Mouse (Mus musculus) liver (tissue): ENCODE results near the gene Gm10401.
A peak's percentile ranks its signal among the peaks of the same experiment; 100 is the strongest.
"Not testable (repeated sequence)": the region's sequence is repeated elsewhere in the genome, so short reads cannot be mapped to it uniquely, and the experiment has no call there.

Source experiments
- DNase-seq: peaks from one replicate; pipeline ENCODE4 v3.0.0-alpha.2; 2020; ENCODE audit warnings: mixed read lengths

Gm10401 gene

DNA sequence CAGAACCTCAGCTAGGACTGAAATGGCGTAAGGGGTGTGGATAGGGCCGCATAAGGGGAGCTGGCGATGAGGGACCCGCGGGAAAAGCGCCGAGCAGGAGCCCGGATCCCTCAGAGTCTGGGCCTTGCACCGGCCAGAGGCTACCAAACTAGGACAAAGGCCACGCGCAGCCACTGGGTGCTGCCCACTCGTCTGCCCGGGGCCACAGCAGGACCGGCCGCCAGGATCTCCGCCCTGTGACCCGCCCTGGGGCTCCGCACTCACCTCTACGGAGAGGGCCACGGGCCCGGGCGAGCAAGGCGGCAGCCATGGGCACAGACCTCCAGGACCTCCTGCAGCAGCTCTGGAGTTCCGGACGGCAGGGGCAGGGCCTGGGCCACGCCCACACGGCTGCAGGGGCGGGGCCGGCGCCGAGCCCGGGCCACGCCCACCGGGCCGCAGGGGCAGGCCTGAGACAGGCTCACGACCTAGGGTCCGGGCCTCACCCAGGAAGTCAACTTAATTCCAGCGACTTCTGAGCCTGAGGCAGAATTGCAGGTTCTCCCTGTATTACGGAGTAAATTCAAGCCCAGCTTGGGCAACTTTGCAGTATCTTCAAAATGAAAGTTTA is 21.0 kb upstream of the Gm10401 start, which contains the start of gene Acads:
Gene Acads (minus strand): TSS at position 386 of the 610 bp plus-strand sequence.
- DNase-seq: peak; percentile 88

DNA sequence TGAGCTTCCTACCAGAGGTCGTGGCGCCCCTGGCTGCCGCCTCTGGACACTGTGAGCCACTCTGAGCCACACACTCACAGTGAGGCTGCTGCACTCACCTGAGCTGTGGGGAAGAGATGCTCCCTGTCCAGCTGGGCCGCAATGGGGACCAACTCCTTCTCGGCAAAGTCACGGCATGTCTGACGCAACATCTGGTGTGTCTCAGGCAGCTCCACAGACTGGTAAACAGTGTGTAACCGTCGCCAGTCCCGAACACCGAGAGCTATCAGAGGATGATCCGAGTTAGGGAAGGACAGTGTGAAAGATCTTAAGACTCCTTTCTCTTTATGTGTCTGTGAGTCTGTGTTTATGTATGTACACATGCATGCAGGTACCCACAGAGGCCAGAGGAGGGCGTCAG is 19.4 kb upstream of the Gm10401 start:
- no peak for DNase-seq

DNA sequence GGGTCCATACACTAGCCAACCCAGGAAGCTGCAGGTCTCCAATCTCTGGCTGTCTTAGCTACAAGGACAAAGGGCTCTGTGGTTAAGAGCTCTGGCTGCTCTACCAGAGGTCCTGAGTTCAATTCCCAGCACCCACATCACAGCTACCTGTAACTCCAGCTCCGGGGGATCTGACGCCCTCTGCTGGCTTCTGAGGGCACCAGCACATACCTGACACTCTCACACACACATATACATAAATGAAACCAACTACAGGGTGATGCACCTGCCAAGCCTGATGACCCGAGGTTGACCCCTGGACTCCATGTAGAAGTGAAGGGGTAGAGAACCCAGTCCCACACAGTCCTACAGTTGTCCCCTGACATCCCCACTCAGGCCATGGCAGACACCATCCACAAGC is 18.3 kb upstream of the Gm10401 start:
- no peak for DNase-seq

DNA sequence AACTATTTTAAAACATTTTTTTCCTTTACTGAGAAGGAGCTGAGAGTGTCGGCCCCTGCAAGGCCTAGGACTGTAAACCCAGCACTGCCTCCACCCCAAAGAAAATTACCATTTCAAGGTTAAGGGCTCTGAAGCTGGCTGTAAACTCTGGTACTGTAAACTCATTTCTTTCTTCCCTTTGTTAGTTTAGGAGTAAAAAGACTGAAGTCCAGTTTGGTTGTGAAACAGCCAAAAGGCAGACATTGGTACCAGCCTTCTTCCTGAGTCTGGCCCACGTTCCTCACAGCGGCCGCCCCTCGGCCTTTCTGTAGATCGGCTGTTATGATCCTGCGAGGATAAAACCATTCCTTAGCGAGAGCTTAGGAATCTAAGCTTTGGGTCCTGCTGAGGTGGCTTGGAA is 16.4 kb upstream of the Gm10401 start:
- no peak for DNase-seq

DNA sequence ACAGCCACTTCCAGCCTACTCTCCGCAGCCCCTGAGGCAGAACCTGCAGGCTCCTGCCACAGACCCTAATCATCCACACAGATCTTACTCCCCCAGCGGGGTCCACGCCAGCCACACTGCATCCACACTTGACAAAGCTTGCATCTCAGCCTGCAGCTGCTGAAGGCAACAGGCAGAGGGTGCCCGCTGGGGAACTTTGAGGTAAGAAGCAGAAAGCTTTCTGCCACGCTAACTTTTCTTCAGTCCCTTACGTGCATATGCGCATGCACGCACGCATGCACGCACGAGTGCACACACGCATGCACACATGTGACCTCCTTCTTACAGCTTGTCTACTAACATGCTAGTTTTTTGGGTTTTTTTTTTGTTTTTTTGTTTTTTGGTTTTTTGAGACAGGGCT is 15.1 kb upstream of the Gm10401 start:
- DNase-seq: no peak

DNA sequence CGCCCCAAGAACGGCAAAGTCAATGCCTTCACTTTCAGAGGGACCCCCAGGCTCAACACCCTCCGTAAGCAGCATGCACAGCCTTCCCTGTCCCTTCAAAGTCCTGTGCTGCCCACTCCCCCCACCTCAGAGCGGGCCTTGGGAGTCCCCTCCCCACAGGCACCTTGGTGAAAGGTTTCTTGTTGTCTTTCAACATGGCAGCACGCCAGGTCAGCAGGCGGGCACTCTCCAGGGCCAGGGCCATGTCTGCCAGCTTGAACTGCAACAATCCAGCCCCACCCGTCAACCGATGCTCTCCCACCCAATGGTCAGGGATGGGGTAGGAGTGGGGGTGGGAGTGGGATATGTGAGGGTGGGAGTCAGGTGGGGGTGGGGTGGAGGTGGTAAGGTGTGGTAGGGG is 13.1 kb upstream of the Gm10401 start:
- DNase-seq: no peak

DNA sequence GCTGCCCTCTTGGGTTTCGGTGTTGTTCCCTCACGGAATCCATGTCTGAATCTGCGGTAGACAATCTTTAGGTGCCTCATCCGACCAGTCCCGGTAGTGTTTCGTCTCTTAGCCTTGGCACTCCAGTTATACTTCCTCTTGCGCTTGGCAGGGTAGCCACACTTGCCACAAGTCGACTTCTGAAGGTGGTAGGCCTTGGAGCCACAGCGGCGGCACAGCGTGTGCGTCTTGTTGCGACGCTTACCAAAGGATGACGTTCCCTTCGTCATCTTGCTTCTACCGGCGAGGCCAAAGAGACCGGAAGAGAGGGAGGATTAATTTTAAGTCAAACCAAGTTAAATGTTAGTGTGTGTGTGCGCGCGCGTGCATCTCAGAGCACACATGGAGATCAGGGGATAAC is 5.2 kb upstream of the Gm10401 start:
- not testable (repeated sequence) for DNase-seq

DNA sequence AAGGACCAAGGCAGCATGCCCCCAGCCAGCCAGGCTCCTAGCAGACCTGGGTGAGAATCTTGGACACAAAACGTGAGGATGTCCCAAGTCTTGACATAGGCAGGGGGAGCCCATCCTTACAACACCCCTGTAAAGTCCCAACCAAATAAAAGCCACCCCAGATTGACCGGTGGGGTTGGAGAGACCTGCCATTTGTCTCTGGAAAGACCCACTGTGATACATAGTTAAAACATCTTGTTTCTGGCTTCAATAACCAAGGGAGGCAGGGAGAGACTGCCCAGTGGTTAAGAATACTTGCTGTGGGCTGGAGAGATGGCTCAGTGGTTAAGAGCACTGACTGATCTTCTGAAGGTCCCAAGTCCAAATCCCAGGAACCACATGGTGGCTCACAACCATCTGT is 4.1 kb upstream of the Gm10401 start:
- DNase-seq: no peak

DNA sequence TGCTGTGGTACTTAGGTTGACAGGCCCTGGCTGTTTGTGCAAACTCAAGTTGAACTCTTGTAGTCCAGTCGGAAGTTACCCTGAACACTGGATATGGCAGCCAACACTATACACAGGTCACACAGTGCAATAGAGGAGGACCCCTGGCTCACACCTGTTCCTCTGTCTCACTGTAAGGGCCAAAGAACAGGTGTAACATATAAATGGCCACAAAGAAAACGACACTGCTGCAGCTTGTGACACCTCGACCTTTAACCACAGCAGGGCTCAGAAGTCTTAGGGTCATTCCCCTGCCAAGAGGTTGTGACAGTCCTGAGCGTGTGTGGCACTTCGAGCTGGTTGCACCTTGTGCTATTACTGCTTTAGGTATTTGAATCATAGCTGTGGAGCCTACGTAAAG is 2.4 kb upstream of the Gm10401 start:
- DNase-seq: no peak

DNA sequence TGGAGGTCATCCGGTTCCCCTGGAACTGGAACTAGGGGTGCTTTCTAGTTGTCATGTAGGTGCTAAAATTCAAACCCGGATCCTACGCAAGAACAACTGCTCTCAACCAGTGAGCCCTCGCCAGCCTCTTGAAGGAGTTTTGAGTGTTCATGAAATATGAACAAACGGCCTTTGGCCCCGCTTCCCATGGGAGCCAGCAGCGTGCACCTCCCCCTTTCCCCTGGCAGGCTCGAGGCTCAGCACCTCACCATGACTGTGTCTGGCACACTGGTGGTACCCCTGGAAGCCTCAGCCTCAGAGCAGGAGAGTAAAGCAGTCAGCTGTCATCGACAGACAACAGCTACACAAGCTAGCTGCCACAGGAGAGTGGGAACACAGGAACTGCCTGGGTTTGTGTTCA is 1.9 kb upstream of the Gm10401 start:
- DNase-seq: no peak

DNA sequence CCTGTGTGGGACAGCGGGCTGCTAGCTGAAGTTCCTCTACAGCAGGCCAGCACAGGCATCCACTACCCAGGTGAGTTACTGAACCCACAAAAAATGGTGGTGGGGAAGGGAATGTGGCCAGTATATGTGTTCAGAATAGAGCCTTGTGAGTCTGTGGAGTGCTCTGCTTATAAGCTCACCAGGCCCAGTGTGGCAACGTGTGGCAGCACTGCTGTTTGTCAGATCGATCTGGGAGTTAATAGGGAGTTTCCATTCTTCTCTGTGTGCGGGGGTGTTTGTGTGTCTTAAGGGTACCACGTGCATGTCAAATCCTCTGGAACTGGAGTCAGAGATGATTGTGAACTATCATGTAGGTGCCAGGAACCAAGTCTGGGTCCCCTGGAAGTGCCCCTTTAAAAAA is 1.4 kb upstream of the Gm10401 start:
- no peak for DNase-seq

DNA sequence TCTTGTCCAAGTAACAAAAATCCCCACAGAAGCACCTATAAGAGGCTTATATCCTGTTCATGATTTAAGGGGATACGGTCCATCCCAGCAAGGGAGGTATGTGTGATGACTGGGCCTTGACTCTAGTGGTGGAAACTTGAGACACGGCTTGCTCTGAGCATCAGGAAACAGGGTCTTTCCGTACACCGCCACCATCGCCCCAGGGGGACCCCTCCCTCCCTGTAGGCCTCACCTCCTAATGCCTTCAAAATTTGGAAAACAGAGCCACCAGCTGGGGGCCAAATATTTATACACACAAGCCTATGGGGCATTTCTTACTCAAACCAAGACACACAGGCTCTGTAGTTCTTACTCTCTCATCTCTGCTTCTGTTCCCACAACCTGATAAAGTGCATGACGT is 6.3 kb downstream of the Gm10401 start:
- no peak for DNase-seq

DNA sequence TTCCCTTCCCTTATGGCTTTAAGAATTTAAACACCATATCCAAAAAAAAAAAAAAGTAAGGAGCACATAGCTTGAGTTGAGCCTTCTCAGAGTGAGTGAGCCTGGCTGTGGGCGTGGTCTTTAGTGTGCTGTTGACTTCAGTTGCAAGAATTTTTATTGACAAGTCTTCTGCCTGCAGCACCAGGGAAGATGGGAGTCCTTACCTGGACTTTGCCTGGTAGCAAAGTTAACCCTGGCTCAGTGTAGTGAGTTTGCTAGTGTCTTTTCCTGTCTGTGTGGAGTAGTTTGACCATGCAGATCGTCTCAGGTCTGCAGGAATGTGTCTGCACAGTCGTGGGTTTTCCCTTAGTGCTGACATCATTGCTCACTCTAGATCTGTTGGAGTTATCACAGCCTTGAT is 7.1 kb downstream of the Gm10401 start:
- no peak for DNase-seq

DNA sequence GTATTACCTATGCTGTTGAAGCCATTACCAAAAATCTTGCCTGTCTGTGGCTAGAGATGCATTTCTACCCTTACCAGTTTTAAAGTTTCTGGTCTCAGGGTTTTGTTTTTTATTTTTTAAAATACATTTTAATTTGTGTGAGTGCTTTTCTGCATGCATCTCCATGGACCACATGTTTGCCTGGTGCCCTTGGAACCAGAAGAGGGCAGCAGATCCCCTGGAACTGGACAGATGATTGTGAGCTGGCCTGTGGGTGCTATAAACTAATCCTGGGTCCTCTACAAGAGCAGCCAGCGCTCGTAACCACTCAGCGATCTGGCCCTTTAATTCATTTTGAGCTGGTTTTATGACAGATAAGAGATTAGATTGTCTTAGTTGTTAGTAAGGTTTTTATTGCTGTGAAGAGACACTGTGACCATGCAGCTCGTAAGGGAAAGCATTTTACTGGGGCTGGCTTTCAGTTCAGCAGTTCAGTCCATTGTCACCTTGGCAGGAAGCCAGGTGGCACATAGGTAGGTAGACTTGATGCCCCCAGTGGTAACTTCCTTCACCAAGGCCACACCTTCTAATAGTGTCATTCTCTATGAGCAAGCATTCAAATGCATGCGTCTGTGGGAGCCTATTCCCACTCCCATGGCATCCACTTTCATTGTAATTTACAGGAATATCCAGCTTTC is 8.4 kb downstream of the Gm10401 start:
- no peak for DNase-seq

DNA sequence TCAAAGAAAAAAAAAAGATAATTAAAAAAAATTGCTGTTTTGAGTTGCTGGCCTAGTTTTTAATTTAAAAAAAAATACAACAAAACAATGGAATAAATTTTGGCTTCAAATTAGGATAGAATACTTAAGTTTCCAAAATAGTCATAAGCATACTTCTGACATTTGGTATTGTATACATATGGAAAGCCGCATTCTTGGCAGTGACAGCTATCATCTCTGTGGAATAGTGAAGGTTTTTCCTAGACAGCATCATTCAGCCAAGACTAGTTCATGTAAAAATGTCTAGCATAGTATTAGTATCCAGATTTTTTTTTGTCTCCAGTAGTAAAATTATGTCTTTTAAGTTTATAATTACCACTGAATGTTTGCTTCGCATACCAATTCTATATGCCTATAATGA is 12.4 kb downstream of the Gm10401 start:
- no peak for DNase-seq

DNA sequence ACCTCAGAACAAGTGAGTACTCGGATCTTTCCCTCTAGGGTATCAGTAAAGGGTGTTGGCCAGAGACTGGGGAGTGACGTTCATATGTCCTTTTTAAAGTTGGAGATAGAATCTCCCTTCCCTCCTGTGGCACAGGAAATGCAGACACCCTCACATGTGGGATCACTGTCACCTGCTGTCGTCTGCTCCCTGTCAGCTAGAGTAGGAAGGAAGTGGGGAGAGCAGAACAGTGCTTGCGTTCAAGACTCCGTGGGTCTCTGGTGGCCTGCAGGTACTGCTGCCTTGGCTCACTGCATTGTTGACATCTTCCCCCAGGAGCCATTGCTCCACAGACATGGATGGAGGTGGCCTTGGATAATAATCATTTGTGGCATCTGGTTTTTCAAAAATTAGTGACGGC is 14.6 kb downstream of the Gm10401 start:
- DNase-seq: no peak

DNA sequence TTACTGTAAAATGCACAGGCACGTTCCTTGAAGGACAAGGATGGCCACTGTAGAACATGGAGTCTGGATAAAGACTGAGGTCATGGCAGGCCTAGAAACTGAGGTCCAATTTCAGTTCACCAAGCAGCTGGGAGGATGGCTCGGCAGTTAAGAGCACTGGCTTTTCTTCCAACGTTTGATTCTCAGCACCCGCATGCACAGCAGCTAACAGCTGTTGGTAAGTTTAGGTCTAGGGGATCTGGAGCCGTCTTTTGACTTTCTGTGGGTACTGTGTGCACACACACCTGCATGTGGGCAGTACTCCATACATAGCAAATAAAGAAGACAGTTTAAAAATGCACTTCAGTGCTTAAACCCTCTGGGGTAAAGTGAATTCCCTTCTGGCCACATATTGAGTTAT is 16.5 kb downstream of the Gm10401 start:
- DNase-seq: no peak

DNA sequence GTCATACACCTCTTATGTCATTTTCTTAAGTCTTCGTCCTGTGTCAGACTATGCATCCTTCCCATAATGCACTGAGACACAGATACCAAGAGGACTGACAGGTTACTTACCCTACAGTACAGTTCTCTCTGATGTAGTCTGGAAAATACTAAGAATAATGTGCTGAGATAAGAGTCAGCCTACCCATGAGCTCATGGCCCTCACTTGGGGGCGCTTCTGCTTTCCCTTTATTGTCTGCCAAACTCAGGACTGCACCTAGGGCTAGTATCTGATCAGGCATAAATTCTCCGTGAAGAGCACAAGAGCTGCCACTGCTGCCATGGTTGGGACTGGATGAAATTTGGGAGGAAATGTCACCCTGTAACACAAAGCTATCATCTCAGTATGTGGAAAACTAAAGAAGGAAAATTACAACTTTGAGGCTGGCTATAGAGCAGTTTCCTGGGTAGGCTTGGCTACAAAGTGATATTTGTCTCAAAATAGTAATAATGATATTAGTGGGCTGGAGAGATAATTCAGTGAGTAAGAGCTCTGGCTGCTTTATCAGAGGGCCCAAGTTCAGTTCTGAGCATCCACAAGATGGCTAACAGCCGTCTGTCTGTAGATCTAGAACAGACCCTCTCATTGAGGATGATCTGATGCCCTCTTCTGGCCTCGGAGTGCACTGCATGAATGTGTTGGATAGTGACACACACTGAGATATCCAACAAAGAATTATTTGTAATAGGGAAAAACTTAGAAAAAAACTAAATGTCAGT is 21.8 kb downstream of the Gm10401 start:
- DNase-seq: peak; percentile 86

DNA sequence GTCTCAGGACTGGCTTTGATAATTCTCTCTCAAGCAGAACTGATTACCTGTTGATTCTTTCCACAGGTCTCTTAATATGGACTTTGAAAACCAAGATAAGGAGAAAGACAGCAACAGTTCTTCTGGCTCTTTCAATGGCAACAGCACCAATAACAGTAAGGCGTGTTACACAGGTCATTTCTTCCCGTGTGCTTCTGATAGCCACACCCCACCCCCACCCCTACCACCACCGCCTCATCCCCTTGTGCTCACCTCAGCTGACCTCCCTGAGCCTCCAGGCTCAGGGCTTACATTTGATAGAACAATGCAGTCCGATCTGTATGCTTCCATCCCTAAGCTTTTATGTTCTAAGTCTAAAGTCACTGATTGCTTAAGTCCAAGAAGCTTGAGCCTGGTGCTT is 23.3 kb downstream of the Gm10401 start:
- peak; percentile 40 for DNase-seq

DNA sequence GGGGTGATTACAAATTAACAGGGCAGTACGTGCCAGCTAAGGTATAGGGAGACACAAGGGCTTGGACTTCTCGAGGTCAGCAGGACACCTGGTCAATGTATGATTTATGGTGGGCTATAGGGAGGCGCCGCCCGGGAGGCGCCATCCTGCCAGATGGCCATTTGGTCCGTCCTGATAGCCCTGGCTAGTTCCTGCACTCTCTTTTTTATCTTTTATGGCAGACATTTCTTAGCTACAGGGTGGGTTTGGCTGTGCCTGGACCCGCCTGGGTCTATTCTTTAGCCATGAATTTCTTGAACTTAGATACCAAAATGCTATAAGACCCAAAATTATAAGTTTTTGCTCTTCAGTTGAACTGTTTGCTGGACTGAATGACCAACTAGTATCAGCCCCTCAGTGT is 24.8 kb downstream of the Gm10401 start:
- DNase-seq: peak; percentile 58

DNA sequence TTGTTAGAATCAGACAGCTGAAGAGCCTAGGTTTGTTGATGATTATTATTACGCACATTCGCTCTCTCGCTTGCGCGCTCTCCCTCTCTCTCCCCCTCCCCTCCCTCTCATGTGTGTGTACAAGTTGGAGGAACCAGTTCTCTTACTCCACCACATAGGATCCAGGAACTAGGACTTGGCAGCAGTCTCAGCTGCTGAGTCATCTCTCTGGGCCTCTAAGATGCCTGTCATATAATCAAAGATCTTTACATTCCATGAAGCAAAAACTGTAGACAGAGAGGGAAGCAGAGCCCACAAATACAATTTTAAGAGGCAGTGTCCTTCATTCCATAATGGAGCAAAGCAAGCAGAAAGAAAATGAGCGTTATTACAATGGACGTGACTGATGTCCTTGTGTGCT is 26.0 kb downstream of the Gm10401 start:
- peak; percentile 80 for DNase-seq

DNA sequence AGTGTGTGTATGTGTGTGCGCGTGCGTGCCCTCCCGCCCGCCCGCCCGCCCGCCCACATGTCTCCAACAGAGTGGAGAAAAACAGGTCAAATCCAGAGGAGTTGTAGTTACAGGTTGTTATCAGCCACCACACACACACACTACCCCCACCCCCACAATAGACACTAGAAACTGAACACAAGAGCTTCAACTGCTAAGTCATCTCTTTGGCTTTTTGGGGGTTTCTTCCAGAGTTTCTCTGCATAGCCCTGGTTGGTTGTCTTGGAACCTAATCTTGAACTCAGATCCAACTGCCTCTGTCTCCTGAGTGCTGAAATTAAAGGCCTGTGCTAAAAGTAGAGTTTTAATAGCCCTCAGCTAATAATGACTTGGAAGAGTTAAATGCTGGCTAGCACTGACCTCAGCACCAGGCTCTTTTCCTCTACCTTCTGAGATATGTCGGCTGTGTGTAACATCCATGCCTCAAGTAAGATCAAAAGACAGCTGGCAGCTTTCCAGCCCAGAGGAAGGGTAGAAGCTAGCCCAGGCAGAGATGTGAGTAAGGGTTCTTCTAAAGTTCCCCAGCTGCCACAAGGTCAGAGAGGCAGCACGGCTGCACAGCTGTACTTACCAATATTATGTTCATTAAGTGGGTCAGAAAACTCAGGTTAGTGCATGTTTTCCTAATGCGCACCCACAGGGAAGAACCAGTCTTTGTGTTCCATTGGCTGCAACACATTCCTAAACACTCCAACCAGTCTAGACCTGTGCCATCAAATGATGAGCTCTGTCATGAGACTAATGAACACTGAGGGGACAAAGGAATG is 26.8 kb downstream of the Gm10401 start:
- peak; percentile 77 for DNase-seq

DNA sequence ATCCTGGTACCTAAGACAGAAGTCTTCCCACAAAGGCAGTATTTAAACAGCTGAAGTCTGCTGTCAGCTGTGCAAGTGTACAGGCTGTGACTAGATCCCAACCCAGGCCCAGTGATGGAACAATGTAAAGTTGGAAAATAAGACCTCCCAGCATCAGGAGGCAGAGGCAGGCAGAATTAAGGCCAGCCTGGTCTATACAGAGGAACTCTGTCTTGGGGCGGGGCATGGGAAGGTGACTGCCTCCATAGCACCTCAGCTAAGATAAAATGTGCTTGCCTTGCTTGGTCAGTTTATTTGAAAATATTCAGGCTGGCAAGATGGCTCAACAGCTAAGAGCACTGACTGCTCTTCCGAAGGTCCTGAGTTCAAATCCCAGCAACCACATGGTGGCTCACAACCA is 27.6 kb downstream of the Gm10401 start:
- DNase-seq: peak; percentile 74
